Mouse (Mus musculus) forebrain, embryonic 12.5 days (tissue): ENCODE results near the gene Tmtc2. TPM values are rescaled to one million over a fixed set of nuclear protein-coding genes. Genes with fewer than 3 reads are reported as not detected.

Source experiments
- ATAC-seq: fragments of 200-750 bp; cut with Nextera tagmentation; 2 replicates; pipeline ENCODE4 v1.8.0; 2017; ENCODE audit warnings: moderate TSS enrichment; ENCODE audit not compliant: low FRiP score
- H3K27ac ChIP-seq: fragments of 300-500 bp; sonication (generic); 2 replicates; pipeline ENCODE4 v1.5.1; 2016; ENCODE audit warnings: mild to moderate bottlenecking
- H3K27me3 ChIP-seq: fragments of 300-500 bp; sonication (generic); 2 replicates; pipeline ENCODE4 v1.6.1; 2016; ENCODE audit warnings: mild to moderate bottlenecking
- H3K36me3 ChIP-seq: fragments of 300-500 bp; sonication (generic); replicated peaks from 2 replicates; pipeline ENCODE4 v1.6.1; 2016; ENCODE audit warnings: mild to moderate bottlenecking
- H3K4me1 ChIP-seq: fragments of 300-500 bp; sonication (generic); 2 replicates; pipeline ENCODE4 v1.6.1; 2016
- H3K4me2 ChIP-seq: fragments of 300-500 bp; sonication (generic); 2 replicates; pipeline ENCODE4 v1.6.1; 2016; ENCODE audit warnings: mild to moderate bottlenecking, moderate library complexity
- H3K4me3 ChIP-seq: fragments of 300-500 bp; sonication (generic); replicated peaks from 2 replicates; pipeline ENCODE4 v1.5.1; 2016; ENCODE audit warnings: mild to moderate bottlenecking
- H3K9ac ChIP-seq: fragments of 300-500 bp; sonication (generic); 2 replicates; pipeline ENCODE4 v1.6.1; 2016; ENCODE audit warnings: mild to moderate bottlenecking
- H3K9me3 ChIP-seq: fragments of 300-500 bp; sonication (generic); 2 replicates; pipeline ENCODE4 v1.6.1; 2016
- WGBS: fragments of 180-500 bp; shearing (Covaris S2); methylation state at CpG from one replicate; pipeline ENCODE4 v1.1.7; 2016; 5-methylcytosine and 5-hydroxymethylcytosine counted together
- polyA plus RNA-seq: library from polyadenylated mRNA; unstranded; fragments of >200 nt; fragmentation: Nextera tagmentation; extraction: Ambion mirVana; gene quantifications from 2 replicates; pipeline ENCODE4 v1.2.1, GENCODE M21; 2016

Gene Tmtc2
- polyA plus RNA-seq, 1 experiment from 2014 or later, result 9.6 TPM

DNA sequence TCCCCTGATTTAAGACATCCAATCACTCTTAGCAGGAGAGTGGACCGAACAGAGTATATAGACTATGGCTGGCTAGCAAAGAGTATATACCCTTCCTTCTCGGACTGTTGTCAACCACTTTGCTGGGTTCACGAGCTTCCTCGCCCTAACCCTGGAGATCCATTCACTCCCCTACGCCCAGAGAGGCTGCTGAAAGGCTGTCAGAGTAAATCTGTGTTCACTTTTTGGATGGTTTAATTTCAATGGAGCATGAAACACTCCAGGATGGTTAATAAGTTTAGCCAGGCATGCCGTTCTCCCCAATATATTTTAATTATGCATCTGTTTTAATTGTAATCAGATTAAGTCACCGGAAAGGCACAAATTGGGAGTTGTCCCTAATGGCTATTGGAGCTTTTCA is 1.9 kb downstream of the Tmtc2 start:
- WGBS, result 19% methylated on average over 7 of the region's 7 CpGs
- peak overlapping the region; percentile 68 for H3K4me3 ChIP-seq
- H3K27ac ChIP-seq, result no peak overlapping the region
- H3K9me3 ChIP-seq, result no peaks in the 10 kb centered on the region
- H3K4me1 ChIP-seq, result peaks cover 14% of the 10 kb centered on the region
- peak overlapping the region; percentile 36; the same call in 1 of the 2 replicates for H3K9ac ChIP-seq
- peaks cover 19% of the 10 kb centered on the region for H3K27me3 ChIP-seq
- no peak for ATAC-seq
- no peaks in the 10 kb centered on the region for H3K36me3 ChIP-seq
- H3K4me2 ChIP-seq, result peak overlapping the region; percentile 92

DNA sequence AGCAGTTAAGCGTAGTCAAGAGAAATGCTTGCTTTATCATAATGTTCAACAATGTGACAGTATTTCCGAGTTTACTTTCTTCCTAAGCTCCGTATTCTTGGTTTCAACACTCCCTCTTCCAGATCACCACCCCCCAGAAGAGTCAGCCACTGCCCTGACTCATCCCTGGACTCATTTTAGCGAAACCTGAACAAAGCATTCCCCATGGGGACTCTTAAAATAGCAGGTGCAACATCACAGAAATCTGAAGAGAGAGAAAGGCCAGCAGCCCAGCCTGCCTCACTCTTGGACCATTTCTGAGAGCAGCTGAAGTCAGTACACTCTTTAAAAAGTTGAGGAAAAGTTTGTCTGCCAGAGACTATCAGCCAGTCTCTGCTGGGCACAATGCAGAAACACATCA is 2.4 kb downstream of the Tmtc2 start:
- H3K4me3 ChIP-seq, result peak overlapping the region; percentile 68
- H3K27me3 ChIP-seq, result peaks cover 19% of the 10 kb centered on the region
- H3K9me3 ChIP-seq, result no peaks in the 10 kb centered on the region
- 57% methylated on average over 4 of the region's 4 CpGs for WGBS
- H3K27ac ChIP-seq, result no peak overlapping the region
- peaks cover 14% of the 10 kb centered on the region for H3K4me1 ChIP-seq
- no peaks in the 10 kb centered on the region for H3K36me3 ChIP-seq
- no peak for ATAC-seq
- peak overlapping the region; percentile 92 for H3K4me2 ChIP-seq
- H3K9ac ChIP-seq, result 0 out of 2 replicates have a peak overlapping the region, but pooled peaks have one; percentile 36

DNA sequence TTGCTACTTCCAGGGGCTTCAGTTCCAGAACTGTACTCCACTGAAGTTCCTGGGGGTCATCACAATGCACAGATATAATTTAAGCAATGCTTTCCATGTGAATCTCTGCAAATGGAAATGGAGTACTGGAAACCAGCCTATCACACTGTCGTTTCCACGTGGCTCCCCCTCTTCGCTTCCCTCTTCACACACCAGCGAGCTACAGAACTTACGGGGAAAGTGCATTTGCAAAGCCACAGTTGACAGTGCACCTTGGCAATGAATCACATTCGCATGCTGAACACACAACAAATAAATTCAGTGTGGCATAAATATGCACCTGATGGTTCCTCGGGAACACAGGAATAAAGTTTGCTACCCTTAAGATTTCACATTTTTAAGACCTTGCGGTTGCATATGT is 3.2 kb downstream of the Tmtc2 start:
- Histone ChIP-seq H3K9ac (no peak overlapping the region), H3K36me3 (no peaks in the 10 kb centered on the region), H3K4me3 (no peak overlapping the region), H3K4me1 (peaks cover 14% of the 10 kb centered on the region), H3K9me3 (no peaks in the 10 kb centered on the region), H3K27me3 (peaks cover 19% of the 10 kb centered on the region), H3K4me2 (0 out of 2 replicates have a peak overlapping the region, but pooled peaks have one; percentile 6), H3K27ac (no peak overlapping the region)
- 78% methylated on average over 8 of the region's 8 CpGs for WGBS
- no peak for ATAC-seq

DNA sequence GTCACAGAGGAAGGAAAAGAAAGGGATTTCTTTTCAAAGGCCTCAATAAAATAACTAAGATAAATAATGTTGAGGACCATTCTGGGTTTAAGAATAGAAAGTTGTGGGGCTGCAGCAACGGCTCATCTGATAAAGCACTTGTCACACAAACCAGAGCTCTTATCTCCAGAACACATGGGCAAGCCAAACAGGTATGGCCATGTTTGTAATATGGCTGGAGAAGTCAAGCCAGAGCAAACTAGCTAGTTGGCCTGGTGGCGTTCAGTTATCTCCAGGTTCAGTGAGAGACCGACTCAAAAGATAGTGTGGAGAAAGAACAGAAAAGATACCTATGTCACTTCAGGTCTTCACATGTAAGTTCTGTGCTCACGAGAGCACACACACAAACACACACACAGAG is 4.7 kb downstream of the Tmtc2 start:
- H3K9me3 ChIP-seq, result no peaks in the 10 kb centered on the region
- WGBS, result 91% methylated on average over 4 of the region's 4 CpGs
- no peak overlapping the region for H3K27ac ChIP-seq
- no peaks in the 10 kb centered on the region for H3K36me3 ChIP-seq
- ATAC-seq, result no peak
- peaks cover 14% of the 10 kb centered on the region for H3K4me1 ChIP-seq
- H3K27me3 ChIP-seq, result peaks cover 19% of the 10 kb centered on the region
- no peak overlapping the region for H3K4me2 ChIP-seq
- no peak overlapping the region for H3K4me3 ChIP-seq
- no peak overlapping the region for H3K9ac ChIP-seq

DNA sequence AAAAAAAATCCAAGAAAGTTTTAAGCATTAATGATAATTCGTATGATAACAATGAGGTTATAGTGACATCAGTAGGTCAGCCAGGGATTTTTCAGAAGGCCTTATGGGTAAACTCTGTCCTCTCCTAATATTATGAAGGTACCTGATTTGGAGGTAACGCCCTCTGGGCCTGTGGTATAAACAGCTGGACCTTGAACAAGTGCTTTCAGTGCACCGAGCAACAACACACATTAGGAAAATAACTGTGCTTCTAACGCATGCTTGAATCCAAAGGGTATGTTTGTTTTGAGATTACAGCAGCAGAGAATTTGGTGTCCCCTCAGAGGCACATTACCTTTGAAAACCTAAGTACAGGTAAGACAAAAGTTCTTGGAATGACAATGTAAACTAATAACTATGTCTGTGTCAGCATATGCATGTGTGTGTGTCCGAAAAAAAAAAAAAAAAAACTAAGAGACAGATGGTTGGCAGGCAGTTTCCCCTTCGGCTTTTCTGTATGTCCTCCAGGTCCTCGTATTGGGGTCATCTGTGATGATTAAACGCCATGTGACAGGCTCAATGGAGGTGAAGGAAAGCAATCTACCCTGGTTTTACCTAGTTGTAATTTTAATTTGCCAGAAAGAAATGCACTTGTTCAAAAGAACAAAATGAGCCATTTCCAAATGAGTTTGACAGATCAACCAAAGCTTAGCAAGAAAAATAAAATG is 6.3 kb downstream of the Tmtc2 start:
- no peaks in the 10 kb centered on the region for H3K9me3 ChIP-seq
- H3K27ac ChIP-seq, result no peak overlapping the region
- H3K36me3 ChIP-seq, result no peaks in the 10 kb centered on the region
- H3K27me3 ChIP-seq, result peaks cover 19% of the 10 kb centered on the region
- 89% methylated on average over 8 of the region's 8 CpGs for WGBS
- no peak overlapping the region for H3K4me3 ChIP-seq
- no peak overlapping the region for H3K4me2 ChIP-seq
- peaks cover 14% of the 10 kb centered on the region for H3K4me1 ChIP-seq
- ATAC-seq, result no peak
- H3K9ac ChIP-seq, result no peak overlapping the region

DNA sequence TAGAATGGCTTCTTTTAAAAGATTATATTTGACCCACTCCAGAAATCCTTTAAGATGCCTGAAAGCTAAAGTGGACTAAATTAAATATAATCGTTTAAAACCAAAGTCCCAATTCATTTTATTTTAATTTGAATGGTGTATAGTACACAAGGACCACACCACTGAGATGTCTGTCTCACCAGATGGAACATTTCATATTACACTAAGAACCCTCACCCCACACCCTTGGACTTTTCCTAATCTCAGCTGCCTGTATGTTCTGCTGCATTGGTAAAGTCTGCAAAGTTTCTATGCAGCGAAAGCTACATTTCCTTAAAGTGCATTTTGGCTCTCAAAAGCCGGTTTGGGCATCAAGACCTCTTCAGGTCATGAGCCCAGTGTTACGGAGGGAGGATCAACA is 12.7 kb downstream of the Tmtc2 start:
- no peaks in the 10 kb centered on the region for H3K4me1 ChIP-seq
- WGBS, result 93% methylated on average over 4 of the region's 4 CpGs
- no peaks in the 10 kb centered on the region for H3K9me3 ChIP-seq
- H3K36me3 ChIP-seq, result no peaks in the 10 kb centered on the region
- no peak overlapping the region for H3K4me3 ChIP-seq
- H3K27ac ChIP-seq, result no peak overlapping the region
- ATAC-seq, result no peak
- no peaks in the 10 kb centered on the region for H3K27me3 ChIP-seq
- no peak overlapping the region for H3K4me2 ChIP-seq
- H3K9ac ChIP-seq, result no peak overlapping the region

DNA sequence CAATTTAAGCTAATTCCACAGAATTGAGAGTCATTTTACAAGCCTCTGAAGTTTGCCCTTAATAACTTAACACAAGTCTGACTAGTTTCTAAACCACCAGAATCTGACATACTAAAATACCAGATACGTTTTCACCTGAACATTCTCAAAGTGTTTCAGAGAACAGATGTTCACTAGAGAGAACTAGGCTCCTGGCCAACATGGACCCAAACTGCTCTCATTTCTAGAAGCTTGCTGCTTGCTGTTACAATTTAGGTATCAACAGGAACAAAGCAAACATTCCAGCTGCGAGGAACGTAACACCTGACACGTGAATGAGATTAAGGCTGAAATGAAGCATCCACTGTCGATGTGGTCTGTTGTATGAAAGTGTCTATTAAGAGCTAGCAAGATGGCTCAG is 16.7 kb downstream of the Tmtc2 start:
- Histone ChIP-seq H3K27me3 (no peaks in the 10 kb centered on the region), H3K4me3 (no peak overlapping the region), H3K36me3 (no peaks in the 10 kb centered on the region), H3K4me1 (no peaks in the 10 kb centered on the region), H3K9ac (no peak overlapping the region), H3K27ac (no peak overlapping the region), H3K4me2 (no peak overlapping the region), H3K9me3 (no peaks in the 10 kb centered on the region)
- 83% methylated on average over 5 of the region's 5 CpGs for WGBS
- ATAC-seq, result no peak

DNA sequence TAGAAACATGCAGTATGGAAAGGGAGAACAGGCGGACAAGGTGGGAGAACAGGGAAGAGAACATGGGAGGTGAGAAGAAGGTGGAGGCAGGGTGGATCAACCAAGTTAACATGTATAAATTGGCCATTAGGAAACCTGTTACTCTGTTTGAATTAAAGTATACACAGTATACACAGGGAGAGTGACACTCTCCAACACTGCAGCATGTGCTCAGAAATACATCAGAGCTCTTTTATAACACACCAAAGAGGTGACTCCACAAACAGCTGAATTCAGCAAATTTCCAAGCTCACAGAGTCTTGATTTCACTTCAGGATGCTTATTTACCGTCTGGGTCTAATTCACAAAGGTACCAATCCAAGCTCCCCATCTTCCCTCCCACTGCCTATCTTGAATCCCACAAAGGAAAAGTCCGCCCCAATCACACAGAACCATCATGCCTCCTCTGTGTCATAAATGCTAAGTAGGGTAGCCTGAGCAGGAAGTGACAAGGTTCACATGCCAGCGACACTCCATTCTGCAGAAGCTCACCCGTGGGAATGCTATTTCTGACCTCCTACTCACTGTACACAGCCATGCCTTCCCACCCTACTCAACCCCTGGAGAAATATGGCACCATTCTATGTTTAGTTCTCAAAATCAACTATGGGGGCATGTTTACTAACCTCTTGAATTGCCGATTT is 17.2 kb downstream of the Tmtc2 start:
- no peaks in the 10 kb centered on the region for H3K9me3 ChIP-seq
- no peaks in the 10 kb centered on the region for H3K36me3 ChIP-seq
- H3K4me2 ChIP-seq, result no peak overlapping the region
- no peaks in the 10 kb centered on the region for H3K4me1 ChIP-seq
- no peak overlapping the region for H3K27ac ChIP-seq
- no peak overlapping the region for H3K9ac ChIP-seq
- 89% methylated on average over 6 of the region's 6 CpGs for WGBS
- H3K4me3 ChIP-seq, result no peak overlapping the region
- no peak for ATAC-seq
- no peaks in the 10 kb centered on the region for H3K27me3 ChIP-seq

DNA sequence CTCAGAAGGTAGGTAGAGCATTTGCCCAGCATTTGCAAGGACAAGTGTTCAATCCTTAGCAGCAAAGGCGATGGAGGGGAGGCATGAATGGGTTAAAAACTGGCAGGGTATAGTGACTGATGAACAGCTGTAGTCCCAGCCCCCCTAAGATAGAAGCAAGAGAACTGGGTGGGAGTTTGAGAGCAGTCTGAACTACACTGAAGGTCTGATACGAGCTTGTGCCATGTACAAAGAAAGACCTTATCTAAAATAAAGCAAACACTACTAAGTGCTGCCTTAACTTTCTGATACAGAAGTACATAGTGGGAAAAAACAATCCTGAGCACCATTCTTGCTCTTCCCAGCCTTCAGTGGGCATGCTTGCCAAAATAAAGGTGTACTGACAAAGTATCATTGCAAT is 20.1 kb downstream of the Tmtc2 start:
- Histone ChIP-seq H3K9me3 (no peaks in the 10 kb centered on the region), H3K4me1 (no peaks in the 10 kb centered on the region), H3K4me2 (no peak overlapping the region), H3K4me3 (no peak overlapping the region), H3K36me3 (no peaks in the 10 kb centered on the region), H3K27ac (no peak overlapping the region), H3K27me3 (no peaks in the 10 kb centered on the region), H3K9ac (no peak overlapping the region)
- 88% methylated on average over 2 of the region's 2 CpGs for WGBS
- ATAC-seq, result no peak

DNA sequence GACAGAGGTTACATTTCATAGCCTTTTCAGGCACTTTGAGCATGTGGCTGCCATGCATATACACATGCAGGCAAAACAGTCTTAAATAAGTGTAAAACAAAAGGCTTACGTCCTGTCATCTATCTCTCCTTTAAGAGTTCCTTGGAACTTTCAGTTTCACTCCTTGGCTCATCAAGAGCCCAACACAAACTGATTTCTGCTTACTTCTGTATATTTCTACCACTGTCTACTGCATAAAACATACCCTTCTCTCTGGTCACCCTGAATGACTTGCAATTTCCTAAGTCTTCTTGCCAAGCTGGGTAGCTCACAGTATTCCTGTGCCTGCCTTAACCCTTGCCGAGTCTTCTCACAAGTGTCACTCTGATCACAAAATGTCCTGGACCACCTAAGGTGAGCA is 26.2 kb downstream of the Tmtc2 start:
- Histone ChIP-seq H3K4me2 (no peak overlapping the region), H3K27me3 (no peaks in the 10 kb centered on the region), H3K4me3 (no peak overlapping the region), H3K36me3 (no peaks in the 10 kb centered on the region), H3K9me3 (no peaks in the 10 kb centered on the region), H3K4me1 (peaks cover 8% of the 10 kb centered on the region; the same call in 1 of the 2 replicates), H3K9ac (no peak overlapping the region), H3K27ac (no peak overlapping the region)
- WGBS, result 99% methylated on average over 2 of the region's 2 CpGs
- ATAC-seq, result no peak

DNA sequence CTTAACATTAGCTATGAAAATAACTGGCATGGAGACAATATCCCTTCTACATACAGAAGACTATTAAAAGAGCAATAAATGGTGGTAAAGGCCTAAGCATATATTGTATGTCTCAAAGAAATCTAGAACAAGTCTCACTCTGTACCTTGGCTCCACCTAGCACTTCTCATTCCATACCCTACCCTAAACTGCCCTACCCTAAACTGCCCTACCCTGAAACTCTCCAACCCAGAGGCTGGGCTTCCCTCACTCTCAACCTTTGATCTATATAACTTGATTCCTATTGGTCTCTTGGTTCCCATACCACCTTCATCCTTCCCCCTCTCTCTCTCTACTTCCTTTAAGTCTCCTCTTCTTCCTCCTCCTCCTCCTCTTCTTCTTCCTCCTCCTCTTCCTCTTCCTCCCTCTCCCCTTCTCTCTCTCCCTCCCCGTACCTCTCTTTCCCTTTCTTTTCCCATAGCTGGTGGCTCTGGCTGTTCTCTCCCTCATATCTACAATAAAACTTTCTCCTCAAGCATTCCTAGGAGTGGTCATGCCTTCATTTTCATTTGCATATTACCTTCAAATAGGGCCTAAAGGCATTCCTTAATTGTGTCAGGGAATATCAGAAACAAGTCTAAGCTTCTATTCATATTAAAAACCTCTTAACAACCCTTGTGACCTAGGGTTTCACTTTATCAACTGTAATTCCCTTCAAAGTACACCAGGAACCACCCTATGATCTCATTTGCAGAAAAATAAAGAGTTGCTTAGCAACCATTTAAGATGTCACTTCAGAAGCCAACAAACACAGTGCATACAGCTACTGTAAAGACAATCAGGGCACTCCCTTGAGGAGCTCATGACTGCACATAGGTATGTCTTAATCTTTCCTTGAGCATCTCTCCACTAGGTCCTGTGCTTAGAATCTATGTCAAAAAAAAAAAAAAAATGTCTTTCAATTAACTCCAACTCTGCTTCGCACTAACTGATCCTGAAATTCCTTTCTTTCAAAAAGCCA is 29.9 kb downstream of the Tmtc2 start:
- ATAC-seq, result no peak
- H3K9ac ChIP-seq, result no peak overlapping the region
- H3K9me3 ChIP-seq, result no peaks in the 10 kb centered on the region

DNA sequence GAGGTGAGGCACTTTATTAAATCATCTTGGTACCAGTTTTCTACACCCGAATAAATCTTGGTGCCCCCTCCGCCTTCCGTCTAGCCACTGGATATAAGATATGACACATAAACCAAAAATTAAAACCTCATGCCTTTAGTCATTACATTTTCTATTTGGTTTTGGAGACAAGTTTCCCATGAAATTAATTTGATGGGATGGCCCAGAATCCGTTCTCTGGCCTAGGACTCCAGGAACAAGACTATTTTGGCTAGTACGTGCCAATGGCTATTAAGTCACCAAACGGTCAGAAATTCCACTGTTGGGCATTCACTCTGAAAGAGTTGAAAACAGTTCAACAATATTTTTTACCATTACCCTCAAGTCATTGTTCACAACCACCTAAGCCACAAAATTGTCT is 32.2 kb downstream of the Tmtc2 start:
- no peak overlapping the region for H3K4me2 ChIP-seq
- 93% methylated on average over 6 of the region's 6 CpGs for WGBS
- H3K27me3 ChIP-seq, result no peaks in the 10 kb centered on the region
- no peak overlapping the region for H3K27ac ChIP-seq
- H3K36me3 ChIP-seq, result no peaks in the 10 kb centered on the region
- no peak overlapping the region for H3K9ac ChIP-seq
- ATAC-seq, result no peak
- no peak overlapping the region for H3K4me3 ChIP-seq
- peaks cover 13% of the 10 kb centered on the region; the same call in 1 of the 2 replicates for H3K4me1 ChIP-seq
- no peaks in the 10 kb centered on the region for H3K9me3 ChIP-seq

More for the DNA sequence above, 29.9 kb downstream of the Tmtc2 start:
- no peak overlapping the region for H3K4me3 ChIP-seq
- no peaks in the 10 kb centered on the region for H3K36me3 ChIP-seq
- no peaks in the 10 kb centered on the region for H3K27me3 ChIP-seq
- peaks cover 13% of the 10 kb centered on the region; the same call in 1 of the 2 replicates for H3K4me1 ChIP-seq
- no peak overlapping the region for H3K27ac ChIP-seq
- 77% methylated on average over 2 of the region's 2 CpGs for WGBS
- no peak overlapping the region for H3K4me2 ChIP-seq
